Mouse (Mus musculus) monocyte, adult 2 months (primary cell): Measurements from ENCODE around the gene Olfr642.

Source experiments
- DNase-seq, 2 experiments: peaks; one replicate each; pipeline ENCODE4 v3.0.0; 2022; ENCODE audit warnings: low spot score in 2 of 2, low read depth in 1 of 2

The Olfr642 gene

GRCm38 (mm10) chr7:104052566-104052965 is at the start of gene Olfr642:
Gene Olfr642, minus strand, starts transcription at chr7:104052666.
- DNase-seq, result no peak

GRCm38 (mm10) chr7:104085365-104085764 is 32.9 kb upstream of the Olfr642 start, which contains the start of gene Olfr645:
Gene Olfr645, minus strand, starts transcription at chr7:104085465.
- DNase-seq, result no peak

GRCm38 (mm10) chr7:104071769-104072168 is 19.3 kb upstream of the Olfr642 start, which contains the start of gene Olfr644:
Gene Olfr644, minus strand, starts transcription at chr7:104071869.
- DNase-seq, result no peak

GRCm38 (mm10) chr7:104061345-104061744 is 8.9 kb upstream of the Olfr642 start, which contains the start of gene 4930516K23Rik:
Gene 4930516K23Rik, minus strand, starts transcription at chr7:104061445.
- no peak for DNase-seq

GRCm38 (mm10) chr7:104059215-104059614 is 6.7 kb upstream of the Olfr642 start:
- DNase-seq, result no peak

GRCm38 (mm10) chr7:104050745-104051144 is 1.7 kb downstream of the Olfr642 start:
- no peak for DNase-seq

- DNase-seq, result no peak
These were observed 17.3 kb downstream of the Olfr642 start, which contains the start of gene Olfr641 for GRCm38 (mm10) chr7:104035145-104035544. Gene Olfr641, plus strand, starts transcription at chr7:104035445.

- DNase-seq, result no peak
These were observed 25.5 kb downstream of the Olfr642 start for GRCm38 (mm10) chr7:104026978-104027377.

- no peak for DNase-seq
These were observed 27.0 kb downstream of the Olfr642 start, which contains the start of gene Olfr640 for GRCm38 (mm10) chr7:104025473-104025872. Gene Olfr640, minus strand, starts transcription at chr7:104025573.

- peak in 1 of 2 experiments; percentile 0 for DNase-seq
These were observed 30.8 kb downstream of the Olfr642 start for GRCm38 (mm10) chr7:104021651-104022050.

DNA sequence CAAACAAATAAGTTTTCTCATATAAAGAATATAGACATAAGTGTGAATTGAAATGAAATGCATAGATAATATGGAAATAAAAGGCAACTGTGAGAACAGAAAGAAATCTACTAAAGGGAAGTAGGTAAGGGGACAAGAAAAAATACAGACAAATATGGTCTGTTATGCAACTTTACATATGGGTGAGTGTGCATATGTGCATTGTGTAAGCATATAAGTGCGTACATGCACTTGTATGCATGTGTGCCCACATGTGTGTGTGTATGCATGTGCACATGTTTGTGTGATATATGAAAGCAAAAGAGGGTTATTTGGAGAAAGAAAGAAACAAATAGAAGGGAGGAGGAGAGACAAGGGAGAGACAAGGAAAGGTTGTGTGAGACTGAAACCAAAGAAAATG is 33.5 kb downstream of the Olfr642 start:
- no peak for DNase-seq

- DNase-seq, result no peak
These were observed 35.3 kb downstream of the Olfr642 start, which contains the start of gene Olfr639 for GRCm38 (mm10) chr7:104017203-104017602. Gene Olfr639, minus strand, starts transcription at chr7:104017303.

DNA sequence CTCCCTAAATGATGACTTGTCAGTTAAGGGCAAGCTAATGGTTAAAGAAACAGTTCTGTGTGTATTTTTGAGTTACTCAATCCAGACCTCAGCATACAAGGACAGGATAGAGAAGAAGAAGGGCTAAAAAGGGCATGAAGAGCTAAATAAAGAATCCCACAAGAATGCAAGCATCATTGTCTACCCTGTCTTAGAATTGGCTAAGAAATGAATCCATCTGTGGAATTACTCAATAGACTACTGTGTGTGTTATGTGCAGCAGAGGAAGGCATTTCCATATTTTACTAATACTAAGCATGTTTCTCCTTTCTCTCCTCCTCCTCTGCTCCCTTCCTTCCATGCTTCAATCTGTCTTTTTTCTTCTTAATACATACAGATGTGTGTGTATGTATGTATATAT is 53.3 kb downstream of the Olfr642 start:
- DNase-seq, result no peak

GRCm38 (mm10) chr7:103998446-103998845 is 54.0 kb downstream of the Olfr642 start, which contains the start of gene Olfr638:
Gene Olfr638, plus strand, starts transcription at chr7:103998746.
- no peak for DNase-seq
